Mouse (Mus musculus): ENCODE data around the gene Rnf145.

GRCm38 (mm10) chr11:44489117-44489516, 29.6 kb upstream of the Rnf145 start:
- TF ChIP-seq CTCF (IDR thresholded peaks at IDR 0.05; ENCODE audit: low read depth) (no peak), EP300 (optimal IDR thresholded peaks at IDR 0.05) (no peak)
